Mouse (Mus musculus): Measurements from ENCODE around the gene Rabl6. TPM values are rescaled to one million over a fixed set of nuclear protein-coding genes. Genes with fewer than 3 reads are reported as not detected.
"Not testable (repeated sequence)": the region's sequence is repeated elsewhere in the genome, so short reads cannot be mapped to it uniquely, and the experiment has no call there.

Rabl6 gene
- polyA plus RNA-seq, 1 experiment from 2014 or later: 47.9 TPM

GRCm38 (mm10) chr2:25560551-25560950, 47.8 kb downstream of the Rabl6 start:
- Histone ChIP-seq H3K4me3 (ENCODE audit: low read depth, low read length) (no peak overlapping the region), H3K4me1 (ENCODE audit: control insufficient read depth, insufficient read depth, low read length) (peaks cover 17% of the 10 kb centered on the region), H3K9me3 (replicated peaks; ENCODE audit: control insufficient read depth, low read length) (no peaks in the 10 kb centered on the region), H3K36me3 (ENCODE audit: control insufficient read depth, insufficient read depth, low read length) (peaks cover 53% of the 10 kb centered on the region), H3K4me2 (ENCODE audit: low read length) (no peak overlapping the region), H3K27ac (ENCODE audit: low read depth, low read length) (no peak overlapping the region), H3K27me3 (replicated peaks; ENCODE audit: control insufficient read depth, insufficient read depth, low read length) (no peaks in the 10 kb centered on the region), H3K9ac (ENCODE audit: low read length) (no peak overlapping the region)
- ATAC-seq: no peak
- 93% methylated on average over 8 of the region's 8 CpGs for WGBS
- no peak for DNase-seq (ENCODE audit: low spot score)

- H3K4me1 ChIP-seq (ENCODE audit: control insufficient read depth, insufficient read depth, low read length): peaks cover 17% of the 10 kb centered on the region
- ATAC-seq (no peak), DNase-seq (ENCODE audit: low spot score) (no peak)
- H3K27ac ChIP-seq (ENCODE audit: low read depth, low read length): no peak overlapping the region
- WGBS: 59% methylated on average over 6 of the region's 6 CpGs
- H3K9ac ChIP-seq (ENCODE audit: low read length): peak overlapping the region; percentile 97
- peaks cover 35% of the 10 kb centered on the region for H3K36me3 ChIP-seq (ENCODE audit: control insufficient read depth, insufficient read depth, low read length)
- H3K4me3 ChIP-seq (ENCODE audit: low read depth, low read length): peak overlapping the region; percentile 89
- no peaks in the 10 kb centered on the region for H3K27me3 ChIP-seq (replicated peaks; ENCODE audit: control insufficient read depth, insufficient read depth, low read length)
- H3K4me2 ChIP-seq (ENCODE audit: low read length): peak overlapping the region; percentile 86
- H3K9me3 ChIP-seq (replicated peaks; ENCODE audit: control insufficient read depth, low read length): no peaks in the 10 kb centered on the region
Measured at GRCm38 (mm10) chr2:25558774-25559173, 49.5 kb downstream of the Rabl6 start.

GRCm38 (mm10) chr2:25557964-25558360, 50.4 kb downstream of the Rabl6 start:
- no peak; the same call in 1 of the 2 replicates for ATAC-seq
- no peak for DNase-seq (ENCODE audit: low spot score)
- Histone ChIP-seq H3K36me3 (ENCODE audit: control insufficient read depth, insufficient read depth, low read length) (peaks cover 27% of the 10 kb centered on the region), H3K4me1 (ENCODE audit: control insufficient read depth, insufficient read depth, low read length) (peaks cover 17% of the 10 kb centered on the region), H3K4me2 (ENCODE audit: low read length) (peak overlapping the region; percentile 86), H3K27me3 (replicated peaks; ENCODE audit: control insufficient read depth, insufficient read depth, low read length) (no peaks in the 10 kb centered on the region), H3K4me3 (ENCODE audit: low read depth, low read length) (peak overlapping the region; percentile 89), H3K9ac (ENCODE audit: low read length) (peak overlapping the region; percentile 97), H3K9me3 (replicated peaks; ENCODE audit: control insufficient read depth, low read length) (no peaks in the 10 kb centered on the region), H3K27ac (ENCODE audit: low read depth, low read length) (peak overlapping the region; percentile 39; the same call in 1 of the 2 replicates)
- WGBS: 1% methylated on average over 24 of the region's 24 CpGs

GRCm38 (mm10) chr2:25557221-25557963, 50.9 kb downstream of the Rabl6 start, which contains the start of gene Edf1:
Gene Edf1, plus strand, starts transcription at chr2:25557847.
- H3K9me3 ChIP-seq (replicated peaks; ENCODE audit: control insufficient read depth, low read length): no peaks in the 10 kb centered on the region
- DNase-seq (ENCODE audit: low spot score) (peak; percentile 97), ATAC-seq (peak; percentile 99)
- WGBS: under 1% methylated on average over 61 of the region's 61 CpGs
- no peaks in the 10 kb centered on the region for H3K27me3 ChIP-seq (replicated peaks; ENCODE audit: control insufficient read depth, insufficient read depth, low read length)
- peaks cover 21% of the 10 kb centered on the region for H3K36me3 ChIP-seq (ENCODE audit: control insufficient read depth, insufficient read depth, low read length)
- H3K4me3 ChIP-seq (ENCODE audit: low read depth, low read length): peak within 1 kb of the TSS; percentile 89
- peak within 1 kb of the TSS; percentile 97 for H3K9ac ChIP-seq (ENCODE audit: low read length)
- peaks cover 17% of the 10 kb centered on the region for H3K4me1 ChIP-seq (ENCODE audit: control insufficient read depth, insufficient read depth, low read length)
- H3K27ac ChIP-seq (ENCODE audit: low read depth, low read length): peak within 1 kb of the TSS; percentile 39; the same call in 1 of the 2 replicates
- H3K4me2 ChIP-seq (ENCODE audit: low read length): peak within 1 kb of the TSS; percentile 86

GRCm38 (mm10) chr2:25556296-25556695, 52.0 kb downstream of the Rabl6 start:
- Histone ChIP-seq H3K9me3 (replicated peaks; ENCODE audit: control insufficient read depth, low read length) (no peaks in the 10 kb centered on the region), H3K4me3 (ENCODE audit: low read depth, low read length) (no peak overlapping the region), H3K27ac (ENCODE audit: low read depth, low read length) (no peak overlapping the region), H3K36me3 (ENCODE audit: control insufficient read depth, insufficient read depth, low read length) (peaks cover 10% of the 10 kb centered on the region), H3K4me2 (ENCODE audit: low read length) (no peak overlapping the region; the same call in 1 of the 2 replicates), H3K4me1 (ENCODE audit: control insufficient read depth, insufficient read depth, low read length) (peaks cover 17% of the 10 kb centered on the region), H3K27me3 (replicated peaks; ENCODE audit: control insufficient read depth, insufficient read depth, low read length) (no peaks in the 10 kb centered on the region), H3K9ac (ENCODE audit: low read length) (no peak overlapping the region)
- 57% methylated on average over 1 of the region's 1 CpGs for WGBS
- DNase-seq (ENCODE audit: low spot score) (no peak), ATAC-seq (no peak)

- H3K27me3 ChIP-seq (replicated peaks; ENCODE audit: control insufficient read depth, insufficient read depth, low read length); H3K36me3 ChIP-seq (ENCODE audit: control insufficient read depth, insufficient read depth, low read length); H3K9ac ChIP-seq (ENCODE audit: low read length); H3K27ac ChIP-seq (ENCODE audit: low read depth, low read length); H3K4me3 ChIP-seq (ENCODE audit: low read depth, low read length); H3K9me3 ChIP-seq (replicated peaks; ENCODE audit: control insufficient read depth, low read length); H3K4me2 ChIP-seq (ENCODE audit: low read length); ATAC-seq; DNase-seq (ENCODE audit: low spot score): not testable (repeated sequence)
- WGBS: 51% methylated on average over 2 of the region's 2 CpGs
- H3K4me1 ChIP-seq (ENCODE audit: control insufficient read depth, insufficient read depth, low read length): peaks cover 17% of the 10 kb centered on the region
Measured at GRCm38 (mm10) chr2:25555479-25555878, 52.8 kb downstream of the Rabl6 start.

GRCm38 (mm10) chr2:25553171-25553786, 55.0 kb downstream of the Rabl6 start:
- H3K4me3 ChIP-seq (ENCODE audit: low read depth, low read length); H3K27ac ChIP-seq (ENCODE audit: low read depth, low read length); H3K27me3 ChIP-seq (replicated peaks; ENCODE audit: control insufficient read depth, insufficient read depth, low read length); H3K9ac ChIP-seq (ENCODE audit: low read length); H3K9me3 ChIP-seq (replicated peaks; ENCODE audit: control insufficient read depth, low read length); H3K36me3 ChIP-seq (ENCODE audit: control insufficient read depth, insufficient read depth, low read length); DNase-seq (ENCODE audit: low spot score); H3K4me1 ChIP-seq (ENCODE audit: control insufficient read depth, insufficient read depth, low read length); H3K4me2 ChIP-seq (ENCODE audit: low read length); ATAC-seq: not testable (repeated sequence)
- 80% methylated on average over 4 of the region's 4 CpGs for WGBS

GRCm38 (mm10) chr2:25551186-25551585, 57.1 kb downstream of the Rabl6 start:
- ATAC-seq (no peak), DNase-seq (ENCODE audit: low spot score) (peak; percentile 39)
- Histone ChIP-seq H3K9me3 (replicated peaks; ENCODE audit: control insufficient read depth, low read length) (no peaks in the 10 kb centered on the region), H3K27ac (ENCODE audit: low read depth, low read length) (no peak overlapping the region), H3K4me2 (ENCODE audit: low read length) (no peak overlapping the region), H3K36me3 (ENCODE audit: control insufficient read depth, insufficient read depth, low read length) (no peaks in the 10 kb centered on the region), H3K9ac (ENCODE audit: low read length) (no peak overlapping the region), H3K4me1 (ENCODE audit: control insufficient read depth, insufficient read depth, low read length) (peaks cover 5% of the 10 kb centered on the region; the same call in 1 of the 2 replicates), H3K27me3 (replicated peaks; ENCODE audit: control insufficient read depth, insufficient read depth, low read length) (no peaks in the 10 kb centered on the region), H3K4me3 (ENCODE audit: low read depth, low read length) (no peak overlapping the region)
- WGBS: 35% methylated on average over 5 of the region's 5 CpGs
